Mouse (Mus musculus) bone marrow macrophage, adult 2 months (primary cell): Measurements from ENCODE around the gene Mrps12.

Experiments used
- CTCF ChIP-seq: IDR thresholded peaks from 2 replicates; pipeline ENCODE4 v1.5.1; 2012; ENCODE audit warnings: low read depth, mild to moderate bottlenecking, low read length, moderate library complexity
- POLR2A ChIP-seq: IDR thresholded peaks from 2 replicates; pipeline ENCODE4 v1.6.1; 2012; ENCODE audit warnings: mild to moderate bottlenecking, low read depth, low read length, borderline replicate concordance

DNA sequence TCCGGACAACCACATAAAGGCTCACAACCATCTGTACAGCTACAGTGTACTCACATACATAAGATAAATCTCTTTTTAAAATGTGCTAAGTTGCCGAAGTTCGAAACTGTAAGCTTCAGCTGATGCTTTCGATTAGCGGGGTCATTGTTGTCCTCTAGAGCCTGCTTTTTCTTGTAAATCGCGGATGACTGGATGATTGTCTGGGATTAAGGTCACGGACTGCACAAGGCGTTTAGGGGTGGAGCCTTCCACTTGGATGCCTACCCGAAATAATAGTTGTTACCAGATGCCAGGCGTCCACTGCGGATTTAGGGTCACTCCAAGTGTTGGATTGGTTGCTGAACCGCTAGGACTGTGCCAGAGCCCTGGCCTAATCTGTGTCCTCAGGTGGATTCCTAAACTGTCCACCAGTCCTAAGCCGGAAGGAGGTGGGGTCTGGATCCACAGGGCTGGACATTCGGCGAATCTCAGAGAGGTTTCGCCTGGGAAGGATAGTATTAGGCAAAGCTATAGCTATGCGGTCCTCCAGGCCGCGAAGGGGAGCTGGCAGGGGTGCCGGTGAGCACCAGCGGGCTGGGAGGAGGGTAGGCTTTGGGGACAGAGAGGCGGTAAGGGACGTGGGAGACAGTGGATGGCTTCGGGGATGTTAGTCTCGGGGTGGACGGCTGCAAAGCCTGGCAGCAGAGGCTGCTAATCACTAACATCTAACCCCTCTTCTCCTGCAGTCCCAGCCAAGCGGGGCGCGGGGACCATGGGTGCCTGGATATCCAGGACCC is 48.9 kb downstream of the Mrps12 start, which contains the start of gene Fbxo27:
- no peak for TF ChIP-seq CTCF
- no peak for TF ChIP-seq POLR2A
